Mouse (Mus musculus) liver, postnatal 0 days (tissue): ENCODE measurements around the gene Usp32.

Source experiments
- CTCF ChIP-seq: sonication (generic); IDR thresholded peaks from 2 replicates; pipeline ENCODE4 v1.5.1; 2016; ENCODE audit warnings: antibody characterized with exemption, low read depth
- EP300 ChIP-seq: IDR thresholded peaks from 2 replicates; pipeline ENCODE4 v1.6.1; 2016; ENCODE audit warnings: antibody characterized with exemption, low read depth, mild to moderate bottlenecking

DNA sequence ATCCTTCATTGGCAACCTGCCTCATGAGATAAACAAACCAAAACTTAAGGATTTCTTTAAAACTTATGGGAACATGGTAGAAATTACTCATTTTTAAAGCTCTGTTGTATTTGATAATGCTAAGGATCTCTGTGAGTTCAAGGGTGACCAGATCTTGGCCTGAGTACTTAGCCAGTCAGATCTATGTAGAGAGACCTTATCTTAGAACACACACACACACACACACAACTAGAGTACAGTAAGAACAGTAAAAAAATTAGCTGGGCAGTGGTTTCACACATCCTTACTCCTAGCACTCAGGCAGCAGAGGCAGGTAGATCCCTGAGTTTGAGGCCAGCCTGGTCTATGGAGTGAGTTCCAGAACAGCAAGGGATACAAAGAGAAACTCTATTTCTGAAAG is 53.7 kb downstream of the Usp32 start:
- no peak for TF ChIP-seq CTCF
- no peak for TF ChIP-seq EP300
